Mouse (Mus musculus): Measurements from ENCODE around the gene Nab2. TPM values are rescaled to one million over a fixed set of nuclear protein-coding genes. Genes with fewer than 3 reads are reported as not detected.

Gene Nab2
- 6.6 and 6.8 TPM in 2 replicates for polyA plus RNA-seq (2016; fragmentation: Nextera tagmentation; extraction: Ambion mirVana)

- WGBS: 3% methylated on average over 40 of the region's 40 CpGs
- Histone ChIP-seq H3K27ac (peak within 1 kb of the TSS; percentile 90), H3K4me1 (replicated peaks) (peaks cover 61% of the 10 kb centered on the region)
Observed at GRCm38 (mm10) chr10:127668093-127669050, at the start of gene Nab2. Gene Nab2, minus strand, starts transcription at chr10:127668568.

GRCm38 (mm10) chr10:127712736-127713135, 44.4 kb upstream of the Nab2 start:
- WGBS: 66% methylated on average over 6 of the region's 6 CpGs
- Histone ChIP-seq H3K36me3 (0 out of 2 replicates have a peak, but pooled peaks cover 4% of the 10 kb centered on the region), H3K4me3 (no peak overlapping the region), H3K4me1 (replicated peaks) (peaks cover 2% of the 10 kb centered on the region; the same call in 1 of the 2 replicates), H3K9me3 (no peaks in the 10 kb centered on the region), H3K27me3 (ENCODE audit: insufficient read depth, poor library complexity, severe bottlenecking) (no peaks in the 10 kb centered on the region), H3K27ac (no peak overlapping the region)
- no peak for DNase-seq (ENCODE audit: low spot score)

More at GRCm38 (mm10) chr10:127668093-127669050, at the start of gene Nab2:
- Histone ChIP-seq H3K9me3 (no peaks in the 10 kb centered on the region), H3K27me3 (ENCODE audit: insufficient read depth, poor library complexity, severe bottlenecking) (peaks cover 65% of the 10 kb centered on the region), H3K4me3 (peak within 1 kb of the TSS; percentile 69), H3K36me3 (peaks cover 12% of the 10 kb centered on the region; the same call in 1 of the 2 replicates)
- DNase-seq (ENCODE audit: low spot score): peak; percentile 54

GRCm38 (mm10) chr10:127710331-127710730, 42.0 kb upstream of the Nab2 start:
- Histone ChIP-seq H3K4me3 (no peak overlapping the region), H3K27me3 (ENCODE audit: insufficient read depth, poor library complexity, severe bottlenecking) (no peaks in the 10 kb centered on the region), H3K4me1 (replicated peaks) (no peaks in the 10 kb centered on the region), H3K36me3 (no peaks in the 10 kb centered on the region), H3K27ac (no peak overlapping the region), H3K9me3 (no peaks in the 10 kb centered on the region)
- WGBS: 83% methylated on average over 13 of the region's 13 CpGs
- no peak for DNase-seq (ENCODE audit: low spot score)

- DNase-seq (ENCODE audit: low spot score): no peak
- Histone ChIP-seq H3K9me3 (no peaks in the 10 kb centered on the region), H3K27ac (no peak overlapping the region), H3K36me3 (no peaks in the 10 kb centered on the region), H3K4me3 (no peak overlapping the region), H3K4me1 (replicated peaks) (no peaks in the 10 kb centered on the region), H3K27me3 (ENCODE audit: insufficient read depth, poor library complexity, severe bottlenecking) (no peaks in the 10 kb centered on the region)
- WGBS: 84% methylated on average over 3 of the region's 3 CpGs
Observed at GRCm38 (mm10) chr10:127708850-127709370, 40.5 kb upstream of the Nab2 start.

- Histone ChIP-seq H3K4me3 (no peak overlapping the region), H3K9me3 (no peaks in the 10 kb centered on the region), H3K27me3 (ENCODE audit: insufficient read depth, poor library complexity, severe bottlenecking) (no peaks in the 10 kb centered on the region), H3K4me1 (replicated peaks) (no peaks in the 10 kb centered on the region), H3K36me3 (no peaks in the 10 kb centered on the region), H3K27ac (no peak overlapping the region)
- 89% methylated on average over 7 of the region's 7 CpGs for WGBS
- DNase-seq (ENCODE audit: low spot score): no peak
Observed at GRCm38 (mm10) chr10:127707721-127708120, 39.4 kb upstream of the Nab2 start.

GRCm38 (mm10) chr10:127705783-127706182, 37.4 kb upstream of the Nab2 start:
- no peak for DNase-seq (ENCODE audit: low spot score)
- no peaks in the 10 kb centered on the region for H3K27me3 ChIP-seq (ENCODE audit: insufficient read depth, poor library complexity, severe bottlenecking)
- H3K36me3 ChIP-seq: no peaks in the 10 kb centered on the region
- no peak overlapping the region for H3K27ac ChIP-seq
- no peak overlapping the region for H3K4me3 ChIP-seq
- H3K9me3 ChIP-seq: no peaks in the 10 kb centered on the region
- WGBS: 89% methylated on average over 4 of the region's 4 CpGs
- no peaks in the 10 kb centered on the region for H3K4me1 ChIP-seq (replicated peaks)

GRCm38 (mm10) chr10:127704766-127705220, 36.4 kb upstream of the Nab2 start, which contains the start of gene Myo1a:
Gene Myo1a, plus strand, starts transcription at chr10:127705170.
- Histone ChIP-seq H3K27me3 (ENCODE audit: insufficient read depth, poor library complexity, severe bottlenecking) (no peaks in the 10 kb centered on the region), H3K27ac (no peak within 1 kb of the TSS), H3K4me1 (replicated peaks) (no peaks in the 10 kb centered on the region), H3K36me3 (peaks cover 8% of the 10 kb centered on the region; the same call in 1 of the 2 replicates), H3K9me3 (no peaks in the 10 kb centered on the region), H3K4me3 (no peak within 1 kb of the TSS)
- no peak for DNase-seq (ENCODE audit: low spot score)
- 55% methylated on average over 2 of the region's 2 CpGs for WGBS

- no peaks in the 10 kb centered on the region for H3K4me1 ChIP-seq (replicated peaks)
- H3K36me3 ChIP-seq: peaks cover 13% of the 10 kb centered on the region; the same call in 1 of the 2 replicates
- H3K27me3 ChIP-seq (ENCODE audit: insufficient read depth, poor library complexity, severe bottlenecking): no peaks in the 10 kb centered on the region
- no peaks in the 10 kb centered on the region for H3K9me3 ChIP-seq
- H3K4me3 ChIP-seq: no peak overlapping the region
- no peak overlapping the region for H3K27ac ChIP-seq
- WGBS: 69% methylated on average over 2 of the region's 2 CpGs
- DNase-seq (ENCODE audit: low spot score): no peak
Observed at GRCm38 (mm10) chr10:127704293-127704692, 35.9 kb upstream of the Nab2 start.

- Histone ChIP-seq H3K9me3 (no peaks in the 10 kb centered on the region), H3K27ac (no peak overlapping the region), H3K4me1 (replicated peaks) (no peaks in the 10 kb centered on the region), H3K4me3 (no peak overlapping the region), H3K27me3 (ENCODE audit: insufficient read depth, poor library complexity, severe bottlenecking) (no peaks in the 10 kb centered on the region), H3K36me3 (peaks cover 23% of the 10 kb centered on the region)
- DNase-seq (ENCODE audit: low spot score): no peak
- WGBS: 48% methylated on average over 4 of the region's 4 CpGs
Observed at GRCm38 (mm10) chr10:127703299-127703698, 34.9 kb upstream of the Nab2 start.

GRCm38 (mm10) chr10:127698966-127699365, 30.6 kb upstream of the Nab2 start:
- Histone ChIP-seq H3K27me3 (ENCODE audit: insufficient read depth, poor library complexity, severe bottlenecking) (no peaks in the 10 kb centered on the region), H3K36me3 (peaks cover 60% of the 10 kb centered on the region), H3K9me3 (no peaks in the 10 kb centered on the region), H3K4me1 (replicated peaks) (no peaks in the 10 kb centered on the region), H3K4me3 (no peak overlapping the region), H3K27ac (no peak overlapping the region)
- DNase-seq (ENCODE audit: low spot score): no peak
- WGBS: 91% methylated on average over 7 of the region's 7 CpGs

GRCm38 (mm10) chr10:127695775-127696174, 27.4 kb upstream of the Nab2 start:
- DNase-seq (ENCODE audit: low spot score): no peak
- H3K27me3 ChIP-seq (ENCODE audit: insufficient read depth, poor library complexity, severe bottlenecking): no peaks in the 10 kb centered on the region
- H3K36me3 ChIP-seq: peaks cover 85% of the 10 kb centered on the region
- no peaks in the 10 kb centered on the region for H3K4me1 ChIP-seq (replicated peaks)
- no peak overlapping the region for H3K27ac ChIP-seq
- no peaks in the 10 kb centered on the region for H3K9me3 ChIP-seq
- 94% methylated on average over 7 of the region's 7 CpGs for WGBS
- no peak overlapping the region for H3K4me3 ChIP-seq

- peaks cover 87% of the 10 kb centered on the region for H3K36me3 ChIP-seq
Observed at GRCm38 (mm10) chr10:127694636-127695035, 26.3 kb upstream of the Nab2 start.

GRCm38 (mm10) chr10:127691053-127691452, 22.7 kb upstream of the Nab2 start:
- no peak for DNase-seq (ENCODE audit: low spot score)
- H3K9me3 ChIP-seq: no peaks in the 10 kb centered on the region
- no peak overlapping the region for H3K27ac ChIP-seq
- peaks cover 63% of the 10 kb centered on the region for H3K36me3 ChIP-seq
- 29% methylated on average over 1 of the region's 1 CpGs for WGBS
- H3K4me3 ChIP-seq: no peak overlapping the region
- H3K27me3 ChIP-seq (ENCODE audit: insufficient read depth, poor library complexity, severe bottlenecking): no peaks in the 10 kb centered on the region
- H3K4me1 ChIP-seq (replicated peaks): no peaks in the 10 kb centered on the region

More at GRCm38 (mm10) chr10:127694636-127695035, 26.3 kb upstream of the Nab2 start:
- 61% methylated on average over 2 of the region's 2 CpGs for WGBS
- Histone ChIP-seq H3K27me3 (ENCODE audit: insufficient read depth, poor library complexity, severe bottlenecking) (no peaks in the 10 kb centered on the region), H3K4me1 (replicated peaks) (no peaks in the 10 kb centered on the region), H3K4me3 (no peak overlapping the region), H3K27ac (no peak overlapping the region), H3K9me3 (no peaks in the 10 kb centered on the region)
- no peak for DNase-seq (ENCODE audit: low spot score)

All from hindbrain, embryonic 10.5 days (tissue).